Mouse (Mus musculus): ENCODE measurements around the gene Abhd16b.

DNA sequence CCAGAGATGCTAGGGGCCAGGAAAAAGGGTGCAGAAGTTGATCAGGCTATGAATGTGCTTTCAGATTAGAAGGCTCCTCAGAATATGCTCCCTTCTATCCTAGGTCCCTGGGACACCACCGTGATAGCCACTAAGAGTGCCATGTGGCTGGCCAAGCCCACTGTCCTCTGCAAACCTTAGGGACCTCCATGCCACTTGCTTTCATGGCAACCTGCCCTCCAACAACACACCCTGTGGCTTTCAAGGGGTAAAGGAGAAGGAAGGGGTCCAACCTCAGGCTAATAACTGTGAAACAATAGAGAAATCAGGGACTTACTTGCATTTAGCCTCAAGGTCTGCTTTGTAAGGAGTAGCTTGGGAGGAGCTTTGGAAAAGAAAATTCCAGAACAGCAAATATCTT is 30.4 kb upstream of the Abhd16b start:
- no peak for TF ChIP-seq CTCF (IDR thresholded peaks at IDR 0.05; ENCODE audit: low read depth)
- no peak for TF ChIP-seq EP300 (IDR thresholded peaks at IDR 0.05; ENCODE audit: low read depth)

Measured in heart, postnatal 0 days (tissue).